Mouse (Mus musculus): ENCODE measurements at regions not wholly inside any gene's neighbourhood (a gene's known extent, or its start where the extent isn't known, plus 50 kb on each side); places are given as distances from the start of the nearest gene placed in this dataset.

DNA sequence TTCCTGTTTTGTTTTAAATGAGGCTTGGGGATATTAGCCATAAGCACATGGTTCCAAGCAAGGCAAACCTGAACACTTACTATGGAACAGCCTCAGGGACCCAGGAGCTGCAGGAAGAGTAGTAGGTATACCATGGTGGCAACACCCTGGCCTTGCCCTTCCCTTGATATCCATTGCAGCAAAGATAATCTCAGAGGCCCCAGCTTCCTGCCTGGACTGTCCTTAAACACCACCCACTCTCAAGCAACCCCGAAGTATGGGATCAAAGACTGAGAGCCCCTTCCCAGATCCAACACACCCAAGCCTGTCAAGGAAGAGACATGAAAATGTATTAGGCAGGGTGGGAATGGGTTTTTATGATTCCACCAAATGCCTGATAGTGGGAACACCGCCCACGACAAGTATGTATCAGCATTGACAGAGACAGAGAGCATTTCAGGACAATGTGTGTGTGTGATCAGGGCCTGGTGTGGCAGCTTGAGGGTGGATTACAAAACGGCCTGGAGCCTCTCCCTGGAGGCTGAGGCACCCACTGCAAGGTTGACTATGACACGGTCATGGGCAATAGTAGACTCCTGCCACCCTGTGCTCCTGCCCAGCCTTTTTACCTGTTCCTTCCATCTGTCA lies 179.5 kb downstream of the Bcl11b start:
- Histone ChIP-seq H3K9me3 (ENCODE audit: control insufficient read depth, low read length) (no peaks in the 10 kb centered on the region), H3K4me2 (ENCODE audit: low read length) (no peak overlapping the region), H3K27me3 (replicated peaks; ENCODE audit: control insufficient read depth, insufficient read depth, low read length) (no peaks in the 10 kb centered on the region), H3K4me1 (replicated peaks; ENCODE audit: control insufficient read depth, insufficient read depth, low read length) (no peaks in the 10 kb centered on the region), H3K27ac (ENCODE audit: low read depth) (no peak overlapping the region), H3K36me3 (ENCODE audit: control insufficient read depth, insufficient read depth, low read length) (no peaks in the 10 kb centered on the region), H3K4me3 (ENCODE audit: low read depth, low read length) (no peak overlapping the region), H3K9ac (ENCODE audit: low read length) (no peak overlapping the region)
- no peak for ATAC-seq (replicated peaks; ENCODE audit: low FRiP score, low TSS enrichment, low read depth)
- no peak for DNase-seq (ENCODE audit: low spot score)
- WGBS = 78% methylated on average over 5 of the region's 5 CpGs

DNA sequence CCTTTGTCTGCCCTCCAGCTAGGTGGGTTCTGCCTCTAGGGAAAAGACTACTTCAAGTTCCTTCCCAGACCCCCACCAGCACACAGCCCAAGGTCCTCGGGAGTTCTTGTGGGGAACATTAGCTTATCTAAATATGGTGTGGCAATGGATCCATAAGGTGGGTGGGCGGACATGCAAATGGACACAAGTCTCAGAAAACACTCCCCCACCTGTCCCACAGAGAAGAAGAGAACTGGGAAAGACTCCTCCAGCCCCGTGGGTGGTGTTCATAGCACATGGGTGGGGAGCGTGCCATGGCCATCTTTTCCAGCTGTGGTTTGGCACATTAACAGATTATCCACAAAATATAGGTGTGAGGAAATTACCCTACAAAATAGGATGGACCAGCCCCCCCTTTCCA lies 177.5 kb downstream of the Bcl11b start:
- no peaks in the 10 kb centered on the region for H3K27me3 ChIP-seq (replicated peaks; ENCODE audit: control insufficient read depth, insufficient read depth, low read length)
- 89% methylated on average over 4 of the region's 4 CpGs for WGBS
- no peak overlapping the region for H3K27ac ChIP-seq (ENCODE audit: low read depth)

DNA sequence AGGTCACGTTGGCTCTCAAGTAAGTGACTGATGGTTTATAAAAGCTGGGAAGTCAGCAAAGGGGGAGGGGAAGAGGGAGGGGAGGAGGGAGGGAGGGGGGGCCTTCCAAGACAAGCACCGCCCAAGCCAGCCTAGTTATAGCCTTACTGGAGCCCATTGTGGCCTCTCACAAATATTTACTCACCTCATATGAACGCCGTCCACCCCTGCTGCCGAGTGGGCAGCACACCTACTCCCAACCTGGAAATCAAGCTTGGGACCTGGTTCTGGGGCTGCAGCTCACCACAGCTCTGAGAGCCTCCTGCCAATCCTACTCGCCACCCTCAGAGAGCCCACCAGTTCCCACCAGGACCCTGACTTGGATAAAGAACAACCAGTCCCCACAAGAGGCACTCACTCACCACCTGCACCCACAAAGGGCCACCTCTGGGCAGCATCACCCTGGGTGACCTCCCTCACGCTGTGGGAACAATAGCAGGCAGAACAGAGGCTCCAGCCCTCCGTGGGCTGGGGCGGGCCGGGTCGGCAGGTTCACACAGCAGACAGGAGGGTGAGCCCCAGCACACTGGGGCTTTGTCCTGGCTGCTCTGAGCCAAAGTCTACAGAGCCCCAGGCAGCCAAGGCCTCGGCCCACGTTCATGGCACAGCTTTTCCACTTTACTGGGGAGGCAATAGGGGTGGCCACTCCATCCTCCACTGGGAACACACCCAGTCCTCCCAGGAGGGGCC lies 171.8 kb downstream of the Bcl11b start:
- Histone ChIP-seq H3K27me3 (replicated peaks; ENCODE audit: control insufficient read depth, insufficient read depth, low read length) (no peaks in the 10 kb centered on the region), H3K27ac (ENCODE audit: low read depth) (no peak overlapping the region), H3K4me3 (ENCODE audit: low read depth, low read length) (no peak overlapping the region), H3K36me3 (ENCODE audit: control insufficient read depth, insufficient read depth, low read length) (no peaks in the 10 kb centered on the region), H3K9ac (ENCODE audit: low read length) (no peak overlapping the region), H3K9me3 (ENCODE audit: control insufficient read depth, low read length) (no peaks in the 10 kb centered on the region), H3K4me2 (ENCODE audit: low read length) (no peak overlapping the region), H3K4me1 (replicated peaks; ENCODE audit: control insufficient read depth, insufficient read depth, low read length) (no peaks in the 10 kb centered on the region)
- DNase-seq (ENCODE audit: low spot score) (no peak), ATAC-seq (replicated peaks; ENCODE audit: low FRiP score, low TSS enrichment, low read depth) (peak; percentile 62; the same call in 1 of the 2 replicates)
- 38% methylated on average over 13 of the region's 13 CpGs for WGBS

More for the DNA sequence above, 177.5 kb downstream of the Bcl11b start:
- H3K9ac ChIP-seq (ENCODE audit: low read length) = no peak overlapping the region
- H3K36me3 ChIP-seq (ENCODE audit: control insufficient read depth, insufficient read depth, low read length) = no peaks in the 10 kb centered on the region
- ATAC-seq (replicated peaks; ENCODE audit: low FRiP score, low TSS enrichment, low read depth) (no peak), DNase-seq (ENCODE audit: low spot score) (no peak)
- H3K4me2 ChIP-seq (ENCODE audit: low read length) = no peak overlapping the region
- H3K9me3 ChIP-seq (ENCODE audit: control insufficient read depth, low read length) = no peaks in the 10 kb centered on the region
- no peak overlapping the region for H3K4me3 ChIP-seq (ENCODE audit: low read depth, low read length)
- no peaks in the 10 kb centered on the region for H3K4me1 ChIP-seq (replicated peaks; ENCODE audit: control insufficient read depth, insufficient read depth, low read length)

DNA sequence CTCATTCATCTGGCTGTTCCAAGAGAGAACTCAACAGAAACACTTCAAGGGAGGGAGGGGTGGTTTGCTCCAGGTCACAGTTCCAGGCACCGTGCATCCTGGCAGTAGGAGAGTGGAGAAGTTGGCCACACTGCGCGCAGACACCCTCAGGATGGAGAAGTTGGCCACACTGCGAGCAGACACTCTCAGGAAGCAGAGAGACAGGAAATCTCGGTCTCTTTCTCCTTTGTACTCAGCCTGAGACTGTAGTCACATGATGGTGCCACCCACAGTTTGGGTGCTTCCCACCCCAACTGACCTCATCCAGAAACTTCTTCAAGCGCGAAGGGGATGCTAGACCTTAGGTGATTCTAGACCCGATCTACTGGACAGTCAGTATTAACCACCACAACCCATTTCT lies 170.4 kb downstream of the Bcl11b start:
- no peaks in the 10 kb centered on the region for H3K9me3 ChIP-seq (ENCODE audit: control insufficient read depth, low read length)
- no peaks in the 10 kb centered on the region for H3K4me1 ChIP-seq (replicated peaks; ENCODE audit: control insufficient read depth, insufficient read depth, low read length)
- H3K4me2 ChIP-seq (ENCODE audit: low read length) = no peak overlapping the region
- DNase-seq (ENCODE audit: low spot score) (no peak), ATAC-seq (replicated peaks; ENCODE audit: low FRiP score, low TSS enrichment, low read depth) (no peak)
- no peak overlapping the region for H3K9ac ChIP-seq (ENCODE audit: low read length)
- H3K27ac ChIP-seq (ENCODE audit: low read depth) = no peak overlapping the region
- no peak overlapping the region for H3K4me3 ChIP-seq (ENCODE audit: low read depth, low read length)
- 94% methylated on average over 8 of the region's 8 CpGs for WGBS
- no peaks in the 10 kb centered on the region for H3K36me3 ChIP-seq (ENCODE audit: control insufficient read depth, insufficient read depth, low read length)
- no peaks in the 10 kb centered on the region for H3K27me3 ChIP-seq (replicated peaks; ENCODE audit: control insufficient read depth, insufficient read depth, low read length)

DNA sequence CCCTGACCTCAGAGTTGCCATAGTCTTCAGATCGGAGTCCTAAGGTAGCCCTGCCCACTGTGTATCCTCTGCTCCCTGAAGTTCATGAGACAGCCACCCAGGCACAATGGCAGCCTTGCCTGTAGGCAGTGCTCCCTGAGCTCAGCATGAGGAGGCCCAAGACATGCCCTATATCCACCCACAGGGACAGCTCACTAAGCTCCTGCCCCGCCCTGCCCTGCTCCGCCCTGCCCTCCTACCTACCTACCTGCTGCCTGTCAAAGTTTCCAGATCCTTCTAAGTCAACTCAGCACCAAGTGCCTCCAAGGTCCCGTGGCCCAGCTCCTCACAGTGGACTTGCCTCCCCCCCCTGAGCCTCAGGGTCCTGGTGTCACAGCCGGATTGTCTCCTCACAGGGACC lies 168.9 kb downstream of the Bcl11b start:
- no peak overlapping the region for H3K9ac ChIP-seq (ENCODE audit: low read length)
- ATAC-seq (replicated peaks; ENCODE audit: low FRiP score, low TSS enrichment, low read depth) (no peak), DNase-seq (ENCODE audit: low spot score) (no peak)
- no peaks in the 10 kb centered on the region for H3K4me1 ChIP-seq (replicated peaks; ENCODE audit: control insufficient read depth, insufficient read depth, low read length)
- no peaks in the 10 kb centered on the region for H3K36me3 ChIP-seq (ENCODE audit: control insufficient read depth, insufficient read depth, low read length)
- no peak overlapping the region for H3K4me3 ChIP-seq (ENCODE audit: low read depth, low read length)
- 81% methylated on average over 5 of the region's 5 CpGs for WGBS
- no peak overlapping the region for H3K27ac ChIP-seq (ENCODE audit: low read depth)
- no peaks in the 10 kb centered on the region for H3K9me3 ChIP-seq (ENCODE audit: control insufficient read depth, low read length)
- no peak overlapping the region for H3K4me2 ChIP-seq (ENCODE audit: low read length)
- no peaks in the 10 kb centered on the region for H3K27me3 ChIP-seq (replicated peaks; ENCODE audit: control insufficient read depth, insufficient read depth, low read length)

DNA sequence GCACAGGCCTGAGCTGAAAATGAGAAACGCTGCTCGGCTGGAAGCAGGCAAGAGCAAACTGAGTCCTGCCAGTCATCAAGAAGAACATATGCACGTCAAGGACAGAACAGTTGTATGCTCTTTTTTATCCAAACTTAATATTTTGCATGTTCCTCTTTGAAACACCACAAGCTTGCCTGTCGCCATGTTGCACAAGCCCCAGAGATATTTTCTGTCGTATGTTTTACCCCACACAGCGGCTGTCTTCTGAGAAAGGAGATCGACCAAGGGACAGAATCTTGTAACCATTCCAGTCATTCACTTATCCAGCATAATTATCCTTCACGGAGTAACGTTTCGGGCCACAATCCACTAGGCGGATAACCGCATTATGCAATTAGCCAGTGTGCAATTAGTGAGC lies 165.7 kb downstream of the Bcl11b start:
- no peaks in the 10 kb centered on the region for H3K9me3 ChIP-seq (ENCODE audit: control insufficient read depth, low read length)
- H3K27ac ChIP-seq (ENCODE audit: low read depth) = no peak overlapping the region
- no peak overlapping the region for H3K4me2 ChIP-seq (ENCODE audit: low read length)
- DNase-seq (ENCODE audit: low spot score) (no peak), ATAC-seq (replicated peaks; ENCODE audit: low FRiP score, low TSS enrichment, low read depth) (no peak)
- no peak overlapping the region for H3K4me3 ChIP-seq (ENCODE audit: low read depth, low read length)
- H3K27me3 ChIP-seq (replicated peaks; ENCODE audit: control insufficient read depth, insufficient read depth, low read length) = no peaks in the 10 kb centered on the region
- WGBS = 95% methylated on average over 12 of the region's 12 CpGs
- no peaks in the 10 kb centered on the region for H3K36me3 ChIP-seq (ENCODE audit: control insufficient read depth, insufficient read depth, low read length)
- H3K9ac ChIP-seq (ENCODE audit: low read length) = no peak overlapping the region
- no peaks in the 10 kb centered on the region for H3K4me1 ChIP-seq (replicated peaks; ENCODE audit: control insufficient read depth, insufficient read depth, low read length)

DNA sequence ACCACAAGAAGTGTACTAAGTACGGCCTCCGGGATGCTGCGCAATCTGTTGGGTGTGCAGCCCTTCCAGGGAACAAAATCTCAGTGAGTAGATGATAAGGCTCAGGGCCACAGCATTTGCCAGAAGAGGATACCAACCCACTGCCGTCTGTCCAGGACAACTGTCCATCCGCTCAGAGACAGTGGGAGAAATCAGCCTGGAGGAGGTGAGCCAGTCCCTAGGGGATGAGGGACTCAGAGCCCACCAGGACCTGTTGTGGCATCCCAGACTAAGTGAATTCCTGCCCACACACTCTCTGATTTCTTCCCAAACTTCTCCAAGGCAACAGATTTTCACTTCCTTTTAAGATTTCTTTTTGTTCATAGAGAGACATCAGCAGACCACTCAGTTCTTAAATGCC lies 158.8 kb downstream of the Bcl11b start:
- H3K36me3 ChIP-seq (ENCODE audit: control insufficient read depth, insufficient read depth, low read length) = no peaks in the 10 kb centered on the region
- DNase-seq (ENCODE audit: low spot score) = no peak
- no peak overlapping the region for H3K9ac ChIP-seq (ENCODE audit: low read length)
- H3K4me2 ChIP-seq (ENCODE audit: low read length) = no peak overlapping the region
- no peaks in the 10 kb centered on the region for H3K9me3 ChIP-seq (ENCODE audit: control insufficient read depth, low read length)
- H3K27me3 ChIP-seq (replicated peaks; ENCODE audit: control insufficient read depth, insufficient read depth, low read length) = no peaks in the 10 kb centered on the region
- no peak overlapping the region for H3K4me3 ChIP-seq (ENCODE audit: low read depth, low read length)
- WGBS = 86% methylated on average over 5 of the region's 5 CpGs
- H3K27ac ChIP-seq (ENCODE audit: low read depth) = no peak overlapping the region
- no peaks in the 10 kb centered on the region for H3K4me1 ChIP-seq (replicated peaks; ENCODE audit: control insufficient read depth, insufficient read depth, low read length)
- ATAC-seq (replicated peaks; ENCODE audit: low FRiP score, low TSS enrichment, low read depth) = no peak

DNA sequence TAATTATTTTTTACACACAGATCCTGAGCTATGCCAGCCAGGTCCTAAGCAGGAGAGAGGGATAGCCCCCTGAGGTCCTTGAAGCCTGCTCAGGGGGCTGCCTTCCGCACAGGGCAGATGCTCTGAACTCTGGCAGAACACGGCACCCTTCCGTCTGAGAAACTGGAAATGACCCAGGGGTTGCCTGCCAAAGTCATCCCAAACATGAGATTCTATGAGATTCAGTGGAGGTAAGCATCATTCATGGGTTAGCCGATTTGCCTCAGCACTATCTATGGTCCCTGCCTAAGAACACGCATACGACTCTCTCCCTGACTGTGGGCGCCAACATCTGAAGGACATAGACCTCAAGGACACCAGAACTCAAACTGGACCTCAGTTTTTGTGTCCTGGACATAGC lies 152.8 kb downstream of the Bcl11b start:
- Histone ChIP-seq H3K4me1 (replicated peaks; ENCODE audit: control insufficient read depth, insufficient read depth, low read length) (0 out of 2 replicates have a peak, but pooled peaks cover under 1% of the 10 kb centered on the region), H3K36me3 (ENCODE audit: control insufficient read depth, insufficient read depth, low read length) (no peaks in the 10 kb centered on the region), H3K27me3 (replicated peaks; ENCODE audit: control insufficient read depth, insufficient read depth, low read length) (no peaks in the 10 kb centered on the region), H3K4me2 (ENCODE audit: low read length) (no peak overlapping the region), H3K9ac (ENCODE audit: low read length) (no peak overlapping the region), H3K27ac (ENCODE audit: low read depth) (no peak overlapping the region), H3K9me3 (ENCODE audit: control insufficient read depth, low read length) (no peaks in the 10 kb centered on the region), H3K4me3 (ENCODE audit: low read depth, low read length) (no peak overlapping the region)
- 87% methylated on average over 7 of the region's 7 CpGs for WGBS
- no peak for DNase-seq (ENCODE audit: low spot score)
- ATAC-seq (replicated peaks; ENCODE audit: low FRiP score, low TSS enrichment, low read depth) = no peak

DNA sequence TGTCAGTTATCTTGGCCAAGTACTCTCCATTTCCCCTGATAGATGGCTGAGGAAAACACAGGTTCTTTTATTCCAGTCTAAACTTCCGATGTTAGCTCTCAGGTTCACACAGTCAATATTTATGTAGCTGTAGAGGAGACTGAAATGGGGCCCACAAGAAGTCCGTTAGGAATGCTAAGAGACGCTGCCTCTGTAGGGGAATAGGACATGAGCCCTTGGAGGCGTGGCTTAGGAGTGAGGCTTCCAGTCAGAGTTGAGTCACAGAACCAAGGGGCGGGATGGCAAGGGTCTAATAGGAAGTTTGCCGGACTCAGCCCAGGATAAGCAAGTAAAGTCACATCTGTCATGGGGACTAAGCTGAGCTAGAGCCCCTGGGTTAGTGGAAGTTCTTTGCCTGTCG lies 150.5 kb downstream of the Bcl11b start:
- peaks cover 13% of the 10 kb centered on the region; the same call in 1 of the 2 replicates for H3K4me1 ChIP-seq (replicated peaks; ENCODE audit: control insufficient read depth, insufficient read depth, low read length)
- no peak overlapping the region for H3K4me3 ChIP-seq (ENCODE audit: low read depth, low read length)
- ATAC-seq (replicated peaks; ENCODE audit: low FRiP score, low TSS enrichment, low read depth) = no peak

More for the DNA sequence above, 150.5 kb downstream of the Bcl11b start:
- Histone ChIP-seq H3K27ac (ENCODE audit: low read depth) (no peak overlapping the region), H3K9me3 (ENCODE audit: control insufficient read depth, low read length) (no peaks in the 10 kb centered on the region), H3K27me3 (replicated peaks; ENCODE audit: control insufficient read depth, insufficient read depth, low read length) (no peaks in the 10 kb centered on the region), H3K36me3 (ENCODE audit: control insufficient read depth, insufficient read depth, low read length) (no peaks in the 10 kb centered on the region), H3K4me2 (ENCODE audit: low read length) (no peak overlapping the region), H3K9ac (ENCODE audit: low read length) (no peak overlapping the region)
- DNase-seq (ENCODE audit: low spot score) = no peak
- WGBS = 47% methylated on average over 7 of the region's 7 CpGs
